Mouse (Mus musculus) liver, embryonic 14.5 days (tissue): ENCODE results near the gene Sbno2.

Experiments
- CTCF ChIP-seq: IDR thresholded peaks from 2 replicates; pipeline ENCODE4 v1.5.1; 2016; ENCODE audit warnings: antibody characterized with exemption, low read depth, control low read depth
- EP300 ChIP-seq: IDR thresholded peaks from 2 replicates; pipeline ENCODE4 v1.6.1; 2016; ENCODE audit warnings: antibody characterized with exemption, low read depth

DNA sequence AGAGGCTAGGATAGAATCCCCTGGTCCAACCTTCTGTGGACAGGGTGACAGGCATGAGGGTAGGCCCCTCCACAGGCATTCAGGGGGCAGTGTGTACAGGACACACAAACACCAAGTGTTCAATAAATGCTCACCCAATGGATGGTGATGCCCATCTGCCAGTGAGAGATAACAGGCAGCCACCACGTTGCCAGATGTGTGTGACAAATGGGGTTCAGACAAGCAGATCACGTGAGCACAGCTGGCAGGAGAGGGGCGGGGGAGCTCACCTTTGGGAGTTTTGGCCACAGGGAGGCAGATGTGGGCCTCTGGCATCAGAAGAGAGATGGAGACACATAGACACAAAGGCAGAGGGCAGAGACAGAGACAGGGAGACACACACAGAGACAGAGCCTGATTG, 24.3 kb downstream of the Sbno2 start:
- peak; percentile 94 for TF ChIP-seq CTCF
- peak; percentile 88 for TF ChIP-seq EP300
